Mouse (Mus musculus) splenic B cell, adult 2 months (primary cell): Measurements from ENCODE around the gene Arsg.

ENCODE experiments used
- DNase-seq: peaks from one replicate; pipeline ENCODE4 v3.0.0-alpha.2; 2011; ENCODE audit warnings: low read depth, low spot score
- H3K27me3 ChIP-seq: 2 replicates; pipeline ENCODE4 v1.6.1; 2012; ENCODE audit warnings: mild to moderate bottlenecking, low read length, moderate library complexity, mixed read lengths; ENCODE audit not compliant: control insufficient read depth, poor library complexity, insufficient read depth, severe bottlenecking
- H3K36me3 ChIP-seq: 2 replicates; pipeline ENCODE4 v1.6.1; 2012; ENCODE audit warnings: mild to moderate bottlenecking, low read length, moderate library complexity, mixed read lengths; ENCODE audit not compliant: control insufficient read depth, poor library complexity, insufficient read depth, severe bottlenecking

Arsg gene

DNA sequence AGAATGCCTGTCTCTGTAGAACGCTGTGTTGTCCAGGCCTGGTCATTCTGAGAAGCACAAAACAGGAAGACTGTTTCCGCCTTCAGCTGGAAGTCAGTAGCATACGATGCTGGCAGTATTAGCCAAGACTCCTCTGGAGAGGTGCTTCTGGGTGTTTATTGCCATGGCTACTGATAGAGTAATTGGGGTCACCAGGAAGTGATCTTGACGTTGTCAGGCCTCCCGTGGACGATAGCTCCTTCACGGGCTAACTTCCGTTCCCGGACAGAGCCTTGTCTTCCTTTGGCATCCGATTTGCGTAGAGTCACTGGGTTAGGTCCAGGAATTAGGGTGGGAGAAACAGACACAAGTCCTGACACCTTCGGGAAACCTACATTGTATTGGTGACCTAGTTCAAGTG lies 86.1 kb downstream of the Arsg start:
- no peak for DNase-seq
- Histone ChIP-seq H3K36me3 (no peaks in the 10 kb centered on the region), H3K27me3 (no peaks in the 10 kb centered on the region)

DNA sequence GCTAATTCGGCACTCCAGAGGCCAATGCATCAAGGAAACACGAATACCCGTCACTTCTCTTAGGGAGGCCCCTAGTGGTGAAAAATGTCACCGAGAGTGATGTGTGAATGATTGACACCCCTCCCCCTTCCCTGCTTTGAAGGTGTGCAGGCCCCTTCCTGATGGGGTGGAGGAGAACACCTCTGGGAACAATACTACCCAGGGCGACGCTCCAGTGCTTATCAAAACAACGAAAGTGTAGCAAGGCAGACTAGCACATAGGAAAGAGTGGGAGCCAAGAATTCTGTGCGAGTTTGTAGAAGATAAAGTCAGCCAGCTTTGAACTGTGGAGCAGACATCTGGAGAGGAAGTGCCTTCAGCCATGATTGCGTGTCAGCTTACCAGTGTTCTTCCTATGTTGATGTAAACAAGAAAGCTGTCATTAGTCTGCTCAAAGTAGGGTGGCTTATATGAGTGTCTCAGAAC lies 87.7 kb downstream of the Arsg start:
- no peaks in the 10 kb centered on the region for H3K36me3 ChIP-seq
- H3K27me3 ChIP-seq, result no peaks in the 10 kb centered on the region
- DNase-seq, result peak; percentile 78

DNA sequence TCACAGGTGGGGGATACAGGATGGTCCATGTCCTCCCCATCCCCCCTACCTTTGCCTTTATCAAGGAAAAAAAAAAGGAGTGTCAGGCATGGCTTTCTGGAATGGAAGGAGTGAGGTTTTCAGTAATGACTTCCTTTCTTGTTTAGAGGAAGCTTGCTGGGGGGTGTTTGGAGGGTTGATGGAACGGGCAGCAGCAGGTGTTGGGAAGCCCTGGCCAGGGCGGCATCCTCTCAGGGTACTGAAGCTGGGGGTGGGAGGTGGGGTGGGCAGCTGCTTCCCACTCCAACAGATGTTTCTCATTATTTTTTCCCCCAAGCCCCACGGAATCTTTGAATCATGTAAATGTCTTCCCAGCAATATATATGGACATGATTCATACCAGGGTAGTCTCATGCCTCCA lies 88.3 kb downstream of the Arsg start:
- H3K36me3 ChIP-seq, result no peaks in the 10 kb centered on the region
- H3K27me3 ChIP-seq, result no peaks in the 10 kb centered on the region
- DNase-seq, result no peak

DNA sequence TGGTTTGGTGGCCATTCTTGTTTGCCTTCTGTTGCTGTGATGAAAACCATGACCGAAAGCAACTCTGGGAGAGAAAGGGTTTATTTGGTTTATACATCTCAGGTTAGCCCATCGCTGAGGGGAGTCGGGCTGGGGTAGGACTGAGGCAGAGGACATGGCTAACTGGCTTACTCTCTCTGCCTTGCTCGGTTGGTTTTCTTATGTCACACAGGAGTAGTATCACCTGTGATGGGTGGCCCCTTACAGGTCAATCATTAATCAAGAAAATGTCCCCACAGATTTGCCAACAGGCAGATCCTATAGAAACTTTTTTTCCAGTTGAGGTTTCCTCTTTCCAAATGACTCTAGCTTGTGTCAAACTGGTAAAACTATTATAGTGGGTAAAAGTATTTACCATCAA lies 90.5 kb downstream of the Arsg start:
- no peaks in the 10 kb centered on the region for H3K27me3 ChIP-seq
- DNase-seq, result no peak

DNA sequence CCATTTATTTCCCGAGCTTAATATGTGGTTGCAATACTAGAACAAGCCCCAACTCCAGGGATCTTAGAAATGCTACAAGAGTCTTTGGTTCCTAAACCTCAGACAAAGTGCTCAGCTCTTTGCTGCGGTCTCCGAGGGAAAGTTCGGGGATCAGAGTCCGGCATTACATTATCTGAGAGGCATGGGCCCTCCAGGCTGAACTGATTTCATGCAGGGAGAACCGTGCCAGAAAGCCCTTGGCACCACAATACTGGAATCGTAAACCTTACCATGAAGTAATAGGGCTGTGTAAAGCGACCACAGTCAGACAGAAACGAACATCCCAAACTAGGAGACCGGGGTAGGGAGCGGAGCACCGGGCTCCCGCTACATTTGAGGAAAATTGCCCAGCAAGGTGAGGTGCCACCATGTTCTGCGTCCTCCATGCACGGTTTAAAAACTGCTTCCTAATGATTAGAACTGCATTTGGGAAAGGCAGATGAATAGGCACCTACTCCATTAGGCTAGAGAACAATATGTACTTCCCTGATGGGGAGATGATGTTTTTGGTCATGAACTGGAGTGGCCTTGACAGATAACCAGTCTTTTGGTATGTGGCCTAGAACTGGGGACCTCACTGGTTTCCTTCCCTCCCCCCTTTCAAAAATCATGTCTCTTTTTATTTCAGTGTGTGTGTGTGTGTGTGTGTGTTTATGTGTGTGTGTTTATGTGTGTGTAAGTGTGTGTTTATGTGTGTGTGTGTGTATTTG lies 91.5 kb downstream of the Arsg start:
- no peak for DNase-seq
- Histone ChIP-seq H3K36me3 (no peaks in the 10 kb centered on the region), H3K27me3 (no peaks in the 10 kb centered on the region)

More for the DNA sequence above, 90.5 kb downstream of the Arsg start:
- no peaks in the 10 kb centered on the region for H3K36me3 ChIP-seq

DNA sequence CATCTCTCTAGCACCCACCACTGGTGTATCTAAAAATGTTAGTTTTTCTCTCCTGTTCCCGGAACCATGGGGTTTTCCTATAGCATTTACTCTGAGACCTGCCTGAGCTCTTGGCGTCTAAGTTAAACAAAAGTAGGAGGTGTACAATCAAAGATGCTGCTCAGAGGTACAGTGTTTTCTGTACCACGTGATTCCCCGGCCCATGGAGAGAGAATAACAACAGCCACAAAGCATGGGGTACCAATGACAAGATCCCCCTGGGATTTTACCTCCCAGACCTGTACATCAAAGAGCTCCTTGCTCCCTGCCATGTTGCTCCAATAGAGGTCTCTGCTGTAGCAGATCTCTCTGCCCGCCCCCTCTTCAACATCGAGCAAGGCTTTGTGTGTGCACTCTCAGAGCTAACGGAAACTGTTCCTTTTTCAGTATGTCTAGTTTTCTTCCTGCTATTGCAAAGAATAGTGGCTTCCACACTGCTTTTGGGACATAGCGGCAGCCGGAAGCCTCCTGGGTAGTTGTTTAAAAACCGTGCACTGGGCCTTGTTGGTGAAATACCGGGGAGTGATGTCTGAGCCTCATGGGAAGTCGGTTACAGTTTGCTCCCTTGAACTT lies 95.9 kb downstream of the Arsg start:
- Histone ChIP-seq H3K36me3 (no peaks in the 10 kb centered on the region), H3K27me3 (no peaks in the 10 kb centered on the region)
- no peak for DNase-seq

DNA sequence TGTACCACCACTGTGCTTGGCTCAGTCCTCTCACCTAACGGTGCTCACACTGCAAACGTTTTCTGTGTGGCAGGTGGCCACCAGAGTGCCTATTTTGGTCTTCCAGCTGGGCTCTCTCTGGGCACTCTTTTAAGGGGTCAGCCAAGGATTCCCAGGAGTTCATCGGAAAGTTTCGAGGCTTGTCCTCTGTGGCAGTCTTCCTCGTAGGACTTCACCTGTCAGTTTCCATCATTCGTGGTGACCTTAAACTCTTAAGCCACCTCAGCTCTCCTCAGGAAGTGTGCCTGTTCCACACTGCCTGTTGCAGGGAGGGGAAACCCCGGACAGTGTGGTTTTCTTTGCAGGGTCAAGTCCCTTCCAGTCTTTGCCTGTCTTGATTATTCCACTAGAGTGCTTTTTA lies 96.6 kb downstream of the Arsg start:
- no peaks in the 10 kb centered on the region for H3K36me3 ChIP-seq
- no peak for DNase-seq
- no peaks in the 10 kb centered on the region for H3K27me3 ChIP-seq

DNA sequence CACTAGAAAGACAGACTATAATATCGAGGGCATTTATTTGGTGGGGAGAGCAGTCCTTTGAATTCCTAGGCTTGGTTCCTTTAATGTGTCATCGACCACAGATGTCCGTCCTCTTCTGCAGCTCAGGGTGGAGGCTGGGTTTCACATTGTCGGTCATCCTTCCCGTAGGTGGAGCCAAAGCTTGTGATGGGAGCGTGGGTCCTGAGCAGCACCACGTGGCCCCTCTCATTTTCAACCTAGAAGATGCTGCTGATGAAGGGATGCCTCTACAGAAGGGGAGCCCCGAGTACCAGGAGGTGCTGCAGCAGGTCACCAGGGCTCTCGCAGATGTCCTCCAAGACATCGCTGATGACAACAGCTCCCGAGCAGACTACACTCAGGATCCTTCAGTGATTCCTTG lies 98.9 kb downstream of the Arsg start:
- Histone ChIP-seq H3K27me3 (no peaks in the 10 kb centered on the region), H3K36me3 (no peaks in the 10 kb centered on the region)
- no peak for DNase-seq

DNA sequence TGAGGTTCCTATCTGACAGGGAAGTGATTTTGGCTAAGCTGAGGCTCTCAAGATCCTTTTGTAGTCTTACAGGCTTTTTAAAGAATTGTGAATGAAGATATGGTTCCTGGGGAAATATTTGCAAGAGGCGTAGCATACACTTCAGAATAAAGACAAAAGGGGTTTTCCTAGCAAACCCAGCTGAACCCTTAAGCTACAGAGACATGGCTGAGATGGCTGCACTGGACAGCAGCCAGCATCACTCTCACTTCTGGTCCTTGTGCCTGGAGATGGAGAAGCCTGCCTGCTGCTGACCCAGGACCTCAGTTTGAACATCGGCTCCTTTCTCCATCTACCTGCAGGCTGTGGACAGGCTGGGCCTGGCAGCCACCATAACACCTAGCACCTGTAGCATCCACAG lies 101.4 kb downstream of the Arsg start:
- H3K36me3 ChIP-seq, result no peaks in the 10 kb centered on the region
- H3K27me3 ChIP-seq, result no peaks in the 10 kb centered on the region
- no peak for DNase-seq

DNA sequence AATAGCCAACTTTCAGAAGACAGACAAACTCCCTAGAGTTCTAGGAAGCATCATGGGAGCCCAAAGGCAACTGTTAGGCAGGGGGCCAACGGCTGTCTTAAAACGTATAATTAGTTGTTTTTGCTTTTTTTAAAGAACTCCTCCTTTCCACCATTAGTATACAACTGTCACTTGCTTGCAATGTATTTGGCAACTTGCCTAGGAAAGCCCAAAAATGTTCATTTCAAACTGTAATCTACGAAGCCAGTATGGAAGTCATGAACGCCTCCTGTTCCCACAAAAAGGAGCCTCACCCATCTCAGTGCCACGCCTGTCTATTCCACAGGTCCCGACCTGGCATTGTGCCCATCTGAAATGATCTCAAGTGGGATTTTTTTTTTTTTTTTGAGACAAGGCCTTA lies 102.7 kb downstream of the Arsg start:
- no peak for DNase-seq
- H3K36me3 ChIP-seq, result no peaks in the 10 kb centered on the region

DNA sequence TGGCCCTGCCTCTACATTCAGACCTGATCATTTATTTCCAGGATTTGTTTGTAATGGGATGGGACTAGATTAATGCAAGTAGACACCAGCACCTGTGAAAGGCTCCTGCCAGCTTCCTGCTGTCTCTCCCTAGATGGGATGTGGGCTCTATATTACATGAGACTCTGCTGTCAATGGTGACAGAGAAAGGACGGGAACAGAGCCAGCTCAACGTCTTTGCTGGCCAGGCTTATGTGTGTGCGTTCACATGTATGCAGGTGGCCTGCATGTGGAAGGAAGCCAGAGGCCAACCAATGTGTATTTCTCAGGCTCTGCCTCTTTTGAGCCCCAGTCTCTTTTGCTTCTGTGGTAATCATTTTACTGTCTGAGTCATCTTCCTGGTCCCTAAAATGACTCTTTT lies 105.4 kb downstream of the Arsg start:
- H3K36me3 ChIP-seq, result no peaks in the 10 kb centered on the region
- H3K27me3 ChIP-seq, result no peaks in the 10 kb centered on the region
- DNase-seq, result no peak

More for the DNA sequence above, 102.7 kb downstream of the Arsg start:
- H3K27me3 ChIP-seq, result no peaks in the 10 kb centered on the region

DNA sequence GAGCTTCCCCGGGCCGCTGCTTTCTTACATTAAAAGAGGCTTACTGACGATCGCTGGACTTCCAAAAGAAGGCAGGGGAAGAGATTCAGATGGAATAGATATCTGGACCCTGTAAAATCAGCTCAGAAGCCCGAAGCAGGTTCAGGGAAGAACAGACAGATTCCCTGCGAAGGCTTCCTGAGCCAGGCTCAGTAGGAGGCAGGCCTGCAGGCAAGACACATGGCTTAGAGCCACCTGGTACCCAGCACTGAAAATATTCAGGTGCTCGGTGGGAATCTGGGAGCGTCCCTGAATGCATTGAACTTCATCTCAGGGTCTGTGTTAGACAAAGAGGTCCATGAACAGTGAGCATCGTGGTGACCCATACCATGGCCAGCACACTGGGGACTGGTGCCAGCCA lies 106.8 kb downstream of the Arsg start:
- no peak for DNase-seq
- H3K36me3 ChIP-seq, result no peaks in the 10 kb centered on the region
- H3K27me3 ChIP-seq, result no peaks in the 10 kb centered on the region

DNA sequence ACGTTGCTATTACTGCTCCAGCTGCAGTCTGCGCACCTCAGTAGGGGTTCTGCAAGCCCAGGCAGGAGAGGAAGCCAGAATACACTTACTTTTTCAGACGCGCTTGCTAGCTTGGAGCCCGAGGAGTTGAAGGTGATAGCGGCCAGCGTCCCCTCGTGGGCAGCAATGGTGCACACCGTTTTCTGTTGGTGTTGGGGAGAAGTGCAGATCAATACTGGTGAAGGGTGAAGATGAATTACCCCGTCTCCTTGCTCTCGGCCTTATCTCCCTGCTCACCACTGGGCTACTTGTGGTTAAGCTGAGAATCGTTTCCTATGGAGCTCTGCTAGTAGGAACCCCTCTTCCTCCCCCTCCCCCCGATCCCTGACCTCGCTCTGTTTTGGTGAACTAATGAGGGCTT lies 110.8 kb downstream of the Arsg start:
- no peaks in the 10 kb centered on the region for H3K27me3 ChIP-seq
- H3K36me3 ChIP-seq, result no peaks in the 10 kb centered on the region
- DNase-seq, result no peak

DNA sequence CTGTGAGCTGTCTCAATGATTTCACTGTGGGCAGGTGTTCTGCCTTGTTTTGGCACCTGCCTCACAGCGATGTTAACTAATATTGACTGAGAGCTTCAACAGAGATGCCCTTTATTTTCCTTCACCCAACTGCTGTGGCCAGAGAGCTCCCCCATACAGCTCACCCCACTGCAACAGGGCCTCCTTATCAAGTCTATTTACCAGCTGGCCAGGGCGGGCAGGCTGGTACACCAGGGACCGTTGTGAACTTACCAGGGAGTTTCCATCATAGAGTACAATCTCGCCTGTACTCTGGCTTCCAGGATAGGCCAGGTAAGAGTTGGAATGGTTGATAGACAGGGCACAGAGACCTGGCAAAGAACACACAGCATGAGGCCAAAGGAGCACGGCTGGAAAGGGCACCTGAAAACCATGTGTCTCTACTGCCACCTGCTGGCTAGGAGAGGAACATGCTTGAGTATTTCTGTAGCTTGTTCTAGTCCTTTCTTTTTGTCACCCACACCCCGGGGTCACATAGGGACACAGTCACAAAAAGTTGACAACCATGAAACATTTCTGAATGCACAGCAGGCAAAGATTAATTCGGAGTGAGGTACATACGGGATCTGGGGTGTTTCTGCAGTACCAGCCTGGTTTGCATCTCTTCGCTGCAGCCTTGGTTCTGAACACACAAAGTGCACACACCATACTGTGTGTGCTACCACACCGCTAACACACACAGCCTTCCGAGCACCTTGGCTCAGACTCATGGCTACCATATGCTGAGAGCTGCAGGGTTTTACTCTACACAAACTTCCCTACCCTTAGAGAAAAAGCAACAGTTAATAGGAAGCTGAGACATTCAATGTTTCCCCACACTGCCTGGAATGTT lies 111.9 kb downstream of the Arsg start:
- DNase-seq, result peak; percentile 89
- H3K36me3 ChIP-seq, result no peaks in the 10 kb centered on the region
- no peaks in the 10 kb centered on the region for H3K27me3 ChIP-seq

DNA sequence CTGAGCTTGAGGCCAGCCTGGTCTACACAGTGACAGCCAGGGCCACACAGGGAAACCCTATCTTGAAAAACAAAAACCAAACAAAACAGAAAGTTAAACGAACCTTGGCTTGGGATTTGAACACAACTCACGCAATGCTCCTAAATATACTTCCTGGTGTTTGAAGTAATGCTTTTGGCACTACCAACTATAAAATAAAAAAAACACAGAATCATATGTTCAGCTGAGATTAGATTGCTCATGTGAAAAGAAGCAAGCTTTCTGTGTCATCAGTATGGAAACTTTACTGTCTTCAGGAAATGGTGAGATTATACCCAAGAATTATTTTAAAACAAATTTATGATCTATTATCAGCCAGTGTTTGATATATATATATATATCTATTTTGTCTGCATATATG lies 113.2 kb downstream of the Arsg start:
- Histone ChIP-seq H3K27me3 (no peaks in the 10 kb centered on the region), H3K36me3 (no peaks in the 10 kb centered on the region)
- no peak for DNase-seq
